Mouse (Mus musculus) C3H10T1/2 (cell line): ENCODE results near the gene Ppp1r14c. TPM values are rescaled to one million over a fixed set of nuclear protein-coding genes. Genes with fewer than 3 reads are reported as not detected.

Source experiments
- polyA plus RNA-seq, 2 experiments: library from polyadenylated mRNA; unstranded; fragments of >200 nt; fragmentation: generic; extraction: Trizol; gene quantifications; one replicate each; pipeline ENCODE4 v1.2.1; 2012; ENCODE audit warnings: missing spikeins in 2 of 2

The Ppp1r14c gene
- under 1 TPM; 0.01 to 0.15 TPM for polyA plus RNA-seq

GRCm38 (mm10) chr10:3366036-3366869 lies at the start of gene Ppp1r14c:
TSS of gene Ppp1r14c (plus strand) at chr10:3366057.

Other genes starting within 250 kb of the Ppp1r14c start
- gene H60c, start 98.3 kb upstream of the Ppp1r14c start, polyA plus RNA-seq: not detected
- under 1 TPM in 1 of 2 experiments, not detected in 1; 0.08 TPM for gene Iyd, start 174.2 kb downstream of the Ppp1r14c start, polyA plus RNA-seq